Mouse (Mus musculus) megakaryocyte, embryonic 14.5 days (primary cell): Measurements from ENCODE around the gene Phlda2.

Experiments used
- FLI1 ChIP-seq: IDR thresholded peaks from 2 replicates; pipeline ENCODE4 v1.6.1; 2012; ENCODE audit warnings: low read length, inconsistent platforms, mixed read lengths
- GATA1 ChIP-seq: IDR thresholded peaks from 3 replicates; pipeline ENCODE4 v1.6.1; 2012; ENCODE audit warnings: mixed read lengths, low read length, inconsistent platforms, borderline replicate concordance

DNA sequence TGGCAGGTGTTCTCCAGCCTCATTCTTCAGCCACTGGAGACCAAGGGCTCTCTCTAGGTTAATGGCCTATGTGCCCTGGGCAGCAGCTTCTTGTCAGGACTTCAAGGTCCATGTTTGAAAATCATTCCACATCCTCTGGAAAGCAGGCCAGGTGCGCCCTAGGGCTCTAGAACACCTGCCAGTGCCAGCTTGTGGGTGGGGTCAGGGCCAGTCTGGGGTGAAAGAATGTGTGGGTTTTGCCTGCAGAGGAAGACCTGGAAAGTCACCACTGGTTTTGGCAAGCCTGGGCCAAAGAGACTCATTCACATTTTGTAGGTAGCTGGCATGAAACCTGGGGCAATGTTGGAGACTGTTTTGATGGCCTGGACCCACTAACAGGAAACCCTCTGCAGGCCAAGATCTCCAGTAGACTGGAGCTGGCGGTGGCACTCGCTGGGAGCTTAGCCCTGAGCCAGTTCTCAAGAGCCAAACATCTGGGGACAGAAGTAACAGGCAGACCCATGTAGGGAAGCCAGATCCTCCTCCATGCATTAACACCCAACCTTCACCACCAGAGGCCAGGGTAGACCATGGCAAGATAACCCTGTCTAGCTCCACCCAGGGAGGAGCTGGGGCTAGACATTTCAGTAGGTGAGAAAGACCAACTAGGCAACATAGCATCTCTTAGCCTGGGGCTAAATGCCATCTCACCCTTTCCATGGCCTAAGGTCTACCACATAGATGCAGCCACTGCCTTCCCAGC, 7.8 kb upstream of the Phlda2 start:
- TF ChIP-seq GATA1 (no peak), FLI1 (no peak)
